Comparison of ENCODE assay signal across 8 mouse cellular contexts in the genomic region with DNA sequence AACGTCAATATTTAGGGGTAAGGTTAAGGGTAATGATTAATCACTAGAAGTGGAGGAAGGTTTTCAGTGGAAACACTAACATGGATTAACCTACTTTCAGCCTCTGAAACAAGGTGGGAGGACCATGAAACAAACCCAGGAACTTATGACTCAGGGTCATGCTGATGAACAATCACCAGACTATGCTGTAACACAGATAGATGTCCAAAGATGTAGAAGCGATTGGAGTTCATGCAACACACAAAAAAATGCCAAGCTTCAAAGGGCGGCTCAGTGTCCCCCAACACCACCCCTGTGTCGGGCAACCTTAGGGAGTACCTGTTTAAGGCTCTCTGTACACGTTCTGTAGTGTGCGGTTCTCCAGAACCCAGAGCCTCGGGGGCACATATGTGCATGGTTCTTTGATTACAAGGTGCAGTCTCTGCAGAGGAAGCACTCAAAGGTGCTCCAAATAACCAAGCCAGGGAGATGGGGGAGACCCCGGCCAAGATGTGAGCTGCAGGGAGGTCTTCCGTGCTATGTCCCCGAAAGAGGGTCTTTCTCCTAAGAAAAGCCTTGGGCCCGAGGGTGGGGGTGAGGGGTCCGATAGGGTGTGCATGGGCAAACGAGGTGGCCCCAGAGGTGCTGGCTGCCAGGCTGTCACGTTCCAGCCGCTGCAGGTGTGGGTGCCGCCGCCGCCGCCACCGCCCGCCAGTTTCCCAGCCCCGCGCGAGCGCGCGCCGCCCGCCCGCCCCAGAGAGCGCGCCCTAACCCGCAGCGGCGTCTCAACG. TPM values are rescaled to one million over a fixed set of nuclear protein-coding genes. Genes with fewer than 3 reads are reported as not detected.
DNase-seq lines count a peak whose midpoint lies in the region; ATAC-seq and TF ChIP-seq lines count a peak whose summit lies in the region.

No protein-coding gene starts in this region.

- TF ChIP-seq POLR2A in bone marrow macrophage, adult 2 months (IDR thresholded peaks at IDR 0.05; ENCODE audit: borderline replicate concordance, low read depth, low read length), result no peak

- no peak for TF ChIP-seq CTCF in bone marrow macrophage, adult 2 months (IDR thresholded peaks at IDR 0.05; ENCODE audit: low read depth, low read length)
- TF ChIP-seq CTCF in liver, postnatal 0 days (IDR thresholded peaks at IDR 0.05; ENCODE audit: low read depth), result no peak

- H3K4me1 ChIP-seq in bone marrow macrophage, adult 2 months (ENCODE audit: control insufficient read depth, insufficient read depth, low read length), result peaks cover 14% of the 10 kb centered on the region
- H3K4me1 ChIP-seq in hindbrain, embryonic 10.5 days (replicated peaks), result peaks cover 17% of the 10 kb centered on the region
- peaks cover 32% of the 10 kb centered on the region for H3K4me1 ChIP-seq in liver, postnatal 0 days (ENCODE audit: insufficient read depth)

- 10% methylated on average over 35 of the region's 36 CpGs for WGBS in hindbrain, embryonic 10.5 days
- 4% methylated on average over 30 of the region's 36 CpGs for WGBS in liver, postnatal 0 days (ENCODE audit: insufficient replicate concordance)

- H3K27ac ChIP-seq in bone marrow macrophage, adult 2 months (ENCODE audit: insufficient read depth, low read depth, low read length), result peak overlapping the region; percentile 81
- H3K27ac ChIP-seq in hindbrain, embryonic 10.5 days, result peak overlapping the region; percentile 97
- peak overlapping the region; percentile 95 for H3K27ac ChIP-seq in liver, postnatal 0 days (ENCODE audit: low read depth)

- DNase-seq in frontal cortex, postnatal 14 days (ENCODE audit: low spot score in 2 of 2), result no peak
- peak; percentile 47 for DNase-seq in 3134 (ENCODE audit: extremely low read depth, insufficient read length, low spot score)
- no peak for DNase-seq in hindbrain, embryonic 10.5 days (ENCODE audit: low spot score)
- DNase-seq in liver, postnatal 0 days, result no peak
- DNase-seq in cerebellum, postnatal 4 days (ENCODE audit: low spot score in 2 of 2), result no peak
- no peak for DNase-seq in retina, postnatal 1 day

- ATAC-seq in frontal cortex, adult (ENCODE audit: low TSS enrichment), result peak; percentile 1; the same call in 1 of the 2 replicates
- peak; percentile 32 for ATAC-seq in liver, postnatal 0 days

- no peaks in the 10 kb centered on the region for H3K27me3 ChIP-seq in hindbrain, embryonic 10.5 days (ENCODE audit: insufficient read depth, poor library complexity, severe bottlenecking)
- no peaks in the 10 kb centered on the region for H3K27me3 ChIP-seq in liver, postnatal 0 days (ENCODE audit: insufficient read depth, low read length)

- peak overlapping the region; percentile 83 for H3K4me2 ChIP-seq in liver, postnatal 0 days (ENCODE audit: low read depth, low read length)

- H3K4me3 ChIP-seq in bone marrow macrophage, adult 2 months (ENCODE audit: insufficient read depth, low read length), result peak overlapping the region; percentile 84
- H3K4me3 ChIP-seq in hindbrain, embryonic 10.5 days, result peak overlapping the region; percentile 91
- peak overlapping the region; percentile 77 for H3K4me3 ChIP-seq in liver, postnatal 0 days (ENCODE audit: low read depth, low read length)

- TF ChIP-seq EP300 in liver, postnatal 0 days (IDR thresholded peaks at IDR 0.05; ENCODE audit: low read depth), result peak; percentile 53; the same call in 1 of the 2 replicates

- H3K9me3 ChIP-seq in hindbrain, embryonic 10.5 days, result no peaks in the 10 kb centered on the region
- no peaks in the 10 kb centered on the region for H3K9me3 ChIP-seq in liver, postnatal 0 days (ENCODE audit: low read length)

- H3K36me3 ChIP-seq in hindbrain, embryonic 10.5 days, result peaks cover 16% of the 10 kb centered on the region
- H3K36me3 ChIP-seq in liver, postnatal 0 days (replicated peaks; ENCODE audit: insufficient read depth, low read length), result peaks cover 2% of the 10 kb centered on the region; the same call in 1 of the 2 replicates

- peak overlapping the region; percentile 83 for H3K9ac ChIP-seq in liver, postnatal 0 days (replicated peaks)

RNA-seq across cellular contexts. Expression of gene C2cd2, which starts 0.8 kb away (rescaled TPM):
- polyA plus RNA-seq in bone marrow macrophage, adult 2 months (2012; ENCODE audit: insufficient read depth, insufficient read length, missing spikeins), result 12.3 and 13.4 TPM in 2 replicates
- polyA plus RNA-seq in hindbrain, embryonic 10.5 days (2016; fragmentation: Nextera tagmentation; extraction: Ambion mirVana), result 13.6 and 17.0 TPM in 2 replicates
- 11.7 and 13.8 TPM in 2 replicates for polyA plus RNA-seq in liver, postnatal 0 days (2015; fragmentation: Nextera tagmentation; extraction: Ambion mirVana)

RNA-seq across cellular contexts. Expression of gene Zbtb21, which starts 0.9 kb away (rescaled TPM):
- polyA plus RNA-seq in bone marrow macrophage, adult 2 months (2012; ENCODE audit: insufficient read depth, insufficient read length, missing spikeins), result 13.8 and 16.2 TPM in 2 replicates
- 13.1 and 14.0 TPM in 2 replicates for polyA plus RNA-seq in hindbrain, embryonic 10.5 days (2016; fragmentation: Nextera tagmentation; extraction: Ambion mirVana)
- polyA plus RNA-seq in liver, postnatal 0 days (2015; fragmentation: Nextera tagmentation; extraction: Ambion mirVana), result 1.8 and 1.9 TPM in 2 replicates

RNA-seq across cellular contexts. Expression of gene B230307C23Rik, which starts 35.5 kb away (rescaled TPM):
- 13.2 and 14.3 TPM in 2 replicates for polyA plus RNA-seq in bone marrow macrophage, adult 2 months (2012; ENCODE audit: insufficient read depth, insufficient read length, missing spikeins)
- 16.6 and 18.9 TPM in 2 replicates for polyA plus RNA-seq in hindbrain, embryonic 10.5 days (2016; fragmentation: Nextera tagmentation; extraction: Ambion mirVana)
- 9.8 and 11.2 TPM in 2 replicates for polyA plus RNA-seq in liver, postnatal 0 days (2015; fragmentation: Nextera tagmentation; extraction: Ambion mirVana)
